Mouse (Mus musculus): Measurements from ENCODE around the gene Gm49322.
"Not testable (repeated sequence)": the region's sequence is repeated elsewhere in the genome, so short reads cannot be mapped to it uniquely, and the experiment has no call there.

The Gm49322 gene

GRCm38 (mm10) chr10:80605721-80606120 lies at the start of gene Gm49322:
Gene Gm49322, plus strand, starts transcription at chr10:80606021.
- DNase-seq, result not testable (repeated sequence)

- peak; percentile 79 for DNase-seq
Measured at GRCm38 (mm10) chr10:80557346-80557965, 48.4 kb upstream of the Gm49322 start.

- no peak for DNase-seq
Measured at GRCm38 (mm10) chr10:80559431-80559830, 46.4 kb upstream of the Gm49322 start.

- DNase-seq, result no peak
Measured at GRCm38 (mm10) chr10:80560621-80561020, 45.2 kb upstream of the Gm49322 start.

GRCm38 (mm10) chr10:80561116-80561944 lies 44.5 kb upstream of the Gm49322 start, which contains the start of gene Rexo1:
Gene Rexo1, minus strand, starts transcription at chr10:80561560.
- DNase-seq, result peak; percentile 97

- peak; percentile 85 for DNase-seq
Measured at GRCm38 (mm10) chr10:80566375-80567092, 39.3 kb upstream of the Gm49322 start.

- DNase-seq, result no peak
Measured at GRCm38 (mm10) chr10:80568876-80569275, 36.9 kb upstream of the Gm49322 start.

GRCm38 (mm10) chr10:80569664-80570066 lies 36.2 kb upstream of the Gm49322 start:
- DNase-seq, result peak; percentile 73

GRCm38 (mm10) chr10:80570419-80570818 lies 35.4 kb upstream of the Gm49322 start:
- no peak for DNase-seq

- DNase-seq, result peak; percentile 67
Measured at GRCm38 (mm10) chr10:80570871-80571836, 34.7 kb upstream of the Gm49322 start.

- DNase-seq, result no peak
Measured at GRCm38 (mm10) chr10:80572477-80572876, 33.3 kb upstream of the Gm49322 start.

GRCm38 (mm10) chr10:80573944-80574343 lies 31.9 kb upstream of the Gm49322 start:
- no peak for DNase-seq

- DNase-seq, result no peak
Measured at GRCm38 (mm10) chr10:80574896-80575295, 30.9 kb upstream of the Gm49322 start.

GRCm38 (mm10) chr10:80575925-80576324 lies 29.9 kb upstream of the Gm49322 start:
- no peak for DNase-seq

GRCm38 (mm10) chr10:80576351-80577194 lies 29.2 kb upstream of the Gm49322 start:
- DNase-seq, result peak; percentile 69

- peak; percentile 95 for DNase-seq
Measured at GRCm38 (mm10) chr10:80577195-80578130, 28.4 kb upstream of the Gm49322 start, which contains the start of gene Klf16. Gene Klf16, minus strand, starts transcription at chr10:80577321.

- DNase-seq, result peak; percentile 89
Measured at GRCm38 (mm10) chr10:80578131-80578750, 27.6 kb upstream of the Gm49322 start.

- peak; percentile 73 for DNase-seq
Measured at GRCm38 (mm10) chr10:80578911-80579310, 26.9 kb upstream of the Gm49322 start.

- DNase-seq, result no peak
Measured at GRCm38 (mm10) chr10:80583047-80583446, 22.8 kb upstream of the Gm49322 start.
